Mouse (Mus musculus) CH12F3 (cell line): ENCODE data around the gene Otx2.
"Not testable (repeated sequence)": the region's sequence is repeated elsewhere in the genome, so short reads cannot be mapped to it uniquely, and the experiment has no call there.

ENCODE experiments used
- in situ Hi-C: fragments of 300-500 bp; cut with MboI; formaldehyde crosslinking; loops from 2 replicates; pipeline ENCODE4 v1.14.3; 2020; ENCODE audit warnings: low sequenced_read_pairs

Gene Otx2

DNA sequence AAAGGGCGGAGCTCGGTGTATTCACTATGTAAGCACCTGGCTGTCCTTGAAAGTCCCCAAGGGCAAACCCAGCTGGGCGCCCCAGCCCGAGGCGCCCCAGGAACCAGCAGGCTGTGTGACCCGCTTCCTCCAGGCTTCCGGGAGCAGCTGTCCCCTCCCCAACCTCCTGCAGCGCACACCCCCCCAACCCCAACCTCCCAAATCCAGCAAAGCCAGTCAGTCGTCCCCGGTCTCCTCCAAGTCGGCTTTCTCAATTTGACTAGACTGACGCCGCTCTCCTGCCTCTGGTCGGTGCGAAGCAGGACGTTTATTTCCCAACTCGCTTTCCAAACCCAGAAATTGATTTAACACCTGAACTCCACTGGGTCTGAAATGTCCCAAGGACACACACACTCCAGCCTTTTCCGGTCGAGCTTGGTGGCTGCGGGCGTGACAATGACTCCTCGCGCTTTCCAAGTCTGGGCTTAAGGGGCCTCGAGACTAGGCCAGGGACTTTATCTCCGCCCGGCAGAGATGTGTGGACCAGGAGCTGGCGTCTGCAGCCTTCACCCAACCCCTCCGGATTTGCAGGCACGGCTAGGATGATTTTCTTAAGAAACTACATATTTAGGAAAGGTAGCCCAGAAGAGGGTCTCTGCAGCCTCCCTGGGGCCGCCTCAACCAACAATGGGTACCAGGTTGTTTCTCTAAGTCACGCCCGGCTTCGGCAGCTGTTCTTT, 18.4 kb downstream of the Otx2 start:
- in situ Hi-C loops, result no loop called here

DNA sequence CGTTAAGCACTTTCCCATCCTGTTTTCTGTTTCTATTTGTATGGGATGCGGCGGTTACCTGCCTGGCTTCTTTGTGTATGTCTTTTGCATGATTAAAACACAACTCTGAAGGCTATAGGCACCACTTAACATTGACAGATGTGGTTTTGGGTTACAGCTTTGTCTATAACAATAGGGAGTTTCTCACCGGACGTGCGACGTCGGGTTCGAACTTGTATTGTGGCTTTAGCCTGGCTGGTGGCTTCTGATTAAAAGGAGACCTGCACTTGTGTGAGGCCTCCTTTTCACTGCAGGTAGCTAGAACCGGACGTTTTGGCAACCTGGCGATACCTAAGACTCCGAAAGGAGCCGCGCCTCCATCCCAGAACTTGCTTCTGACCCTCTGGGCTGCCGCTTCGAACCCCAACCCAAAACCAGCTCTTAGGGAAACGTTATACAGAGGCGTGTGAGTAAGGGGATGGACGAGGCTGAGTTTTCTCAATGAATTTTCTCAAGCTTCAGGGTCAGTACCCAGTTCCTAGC, 19.0 kb downstream of the Otx2 start:
- in situ Hi-C loops, result no loop called here

DNA sequence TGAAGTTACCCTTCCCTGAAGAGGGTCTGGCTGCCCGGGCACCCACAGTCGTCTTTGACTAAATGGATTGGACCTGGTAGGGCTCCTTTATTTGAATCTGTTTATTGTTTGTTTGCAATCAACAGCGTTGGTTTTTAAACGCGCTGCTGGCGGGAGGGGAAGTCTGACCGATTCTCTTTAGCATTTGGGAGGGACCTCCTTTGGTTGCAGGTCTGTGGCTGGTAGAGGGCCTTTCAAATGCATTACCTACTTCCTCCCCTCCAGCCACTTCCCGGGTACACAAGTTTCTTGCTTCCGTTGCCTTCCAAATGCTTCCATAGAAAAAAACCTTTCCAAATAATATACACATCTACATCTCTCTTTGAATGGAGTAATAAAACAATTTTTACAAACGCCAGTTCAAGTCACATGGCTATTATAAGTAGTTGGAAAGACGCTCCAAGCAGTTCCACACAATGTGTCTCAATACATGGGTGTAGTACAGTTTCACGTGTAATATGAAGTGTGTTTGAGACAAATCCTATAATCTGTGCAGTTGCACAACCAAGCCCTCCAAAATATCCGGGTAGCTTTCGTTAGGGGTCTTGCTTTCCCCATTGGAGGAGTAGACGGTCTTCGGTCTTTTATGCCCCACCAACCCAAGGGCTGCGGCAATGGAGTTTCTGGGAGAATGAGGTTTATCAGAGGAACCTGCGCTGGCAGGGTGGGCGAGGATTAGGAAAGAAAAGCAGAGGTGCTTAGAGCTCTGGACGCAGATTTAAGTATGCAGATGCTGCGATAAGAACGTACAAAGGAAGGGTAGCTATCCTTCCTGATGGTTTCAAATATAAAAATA, 19.7 kb downstream of the Otx2 start:
- in situ Hi-C loops, result no loop called here

DNA sequence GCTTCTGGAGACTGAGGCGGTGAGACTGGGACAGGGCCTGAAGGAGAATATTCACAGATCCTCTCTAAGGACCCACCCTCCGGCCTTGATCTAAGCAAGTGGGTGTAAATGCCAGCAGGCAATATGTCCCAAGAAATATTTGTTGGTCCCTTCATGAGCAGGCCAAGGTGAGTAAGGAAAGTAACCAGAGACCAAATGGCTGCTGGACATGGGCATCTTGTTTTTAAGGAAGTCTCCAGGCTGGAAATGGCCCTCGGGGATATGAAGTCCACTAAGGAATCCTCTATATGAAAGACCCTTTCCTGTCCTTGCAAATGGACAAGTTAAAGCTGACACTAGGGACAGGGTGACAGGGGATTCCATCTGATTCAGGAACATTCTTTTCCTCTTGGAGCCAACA, 20.5 kb downstream of the Otx2 start:
- in situ Hi-C loops, result no loop called here

GRCm38 (mm10) chr14:48652256-48652655, 21.4 kb downstream of the Otx2 start:
- in situ Hi-C loops, result no loop called here

GRCm38 (mm10) chr14:48651471-48652211, 22.0 kb downstream of the Otx2 start:
- in situ Hi-C loops, result no loop called here

GRCm38 (mm10) chr14:48641462-48642395, 31.9 kb downstream of the Otx2 start:
- in situ Hi-C loops, result no loop called here

- in situ Hi-C loops, result no loop called here
Measured at GRCm38 (mm10) chr14:48633141-48633540, 40.5 kb downstream of the Otx2 start.

GRCm38 (mm10) chr14:48632335-48632734, 41.3 kb downstream of the Otx2 start:
- in situ Hi-C loops, result no loop called here

- in situ Hi-C loops, result no loop called here
Measured at GRCm38 (mm10) chr14:48631486-48631885, 42.1 kb downstream of the Otx2 start.

GRCm38 (mm10) chr14:48629404-48629803, 44.2 kb downstream of the Otx2 start:
- in situ Hi-C loops, result no loop called here

DNA sequence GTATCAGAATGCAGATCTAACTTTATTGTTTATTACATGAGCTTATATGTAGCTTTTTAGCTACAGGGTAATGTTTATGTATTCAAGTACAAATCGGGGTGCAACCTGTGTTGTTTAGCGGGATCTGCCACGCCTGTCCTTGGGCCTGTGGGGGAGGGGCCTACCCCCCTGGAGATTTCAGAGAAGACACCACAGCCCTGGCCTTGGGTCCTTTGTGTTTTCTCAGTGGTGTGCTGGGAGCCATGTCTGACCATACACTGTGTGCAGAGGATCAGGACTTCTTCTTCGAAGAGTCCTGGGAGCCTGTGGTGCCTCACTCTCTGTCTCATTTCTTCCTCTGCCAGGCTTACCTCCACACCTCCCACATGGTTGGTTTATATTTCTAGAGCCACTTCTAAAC, 47.3 kb downstream of the Otx2 start:
- in situ Hi-C loops, result no loop called here

DNA sequence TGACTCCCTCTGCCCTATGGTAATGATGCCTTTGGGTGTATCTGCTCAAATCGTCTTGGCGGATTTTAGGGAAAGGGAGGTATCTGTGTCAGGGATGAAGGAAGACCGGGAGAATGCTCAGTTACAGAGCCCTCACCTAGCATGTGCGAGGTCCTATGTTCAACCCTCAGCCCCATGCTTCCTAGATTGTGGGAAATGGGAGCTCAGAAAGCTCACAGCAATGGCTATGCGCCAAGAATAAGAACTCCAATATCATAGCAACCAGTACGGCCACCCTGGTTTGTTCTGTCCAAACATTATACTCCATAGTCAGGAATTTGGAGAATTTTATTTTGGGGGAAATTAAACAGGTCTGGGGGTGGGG, 48.3 kb downstream of the Otx2 start:
- in situ Hi-C loops, result no loop called here

- in situ Hi-C loops, result no loop called here
Measured at GRCm38 (mm10) chr14:48624596-48625330, 48.9 kb downstream of the Otx2 start.

DNA sequence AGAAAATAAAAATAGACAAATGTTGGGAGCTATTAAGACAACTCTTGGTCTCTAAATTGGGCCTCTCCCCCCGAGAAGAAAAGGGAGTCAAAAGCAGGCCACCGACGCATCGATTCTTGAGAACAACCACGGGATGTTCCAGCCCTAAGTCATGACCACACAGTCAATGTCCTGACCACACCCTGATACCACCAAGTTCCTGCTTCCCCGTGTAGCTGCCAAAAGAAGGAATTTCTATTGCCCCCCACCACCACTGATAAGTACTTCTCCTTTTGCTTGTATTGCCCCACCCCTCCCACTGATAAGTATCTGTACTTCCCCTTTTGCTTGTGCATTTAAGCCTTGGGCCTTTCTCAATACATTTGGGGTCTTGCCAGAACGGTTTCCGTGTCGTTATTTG, 50.9 kb downstream of the Otx2 start:
- in situ Hi-C loops, result not testable (repeated sequence)

DNA sequence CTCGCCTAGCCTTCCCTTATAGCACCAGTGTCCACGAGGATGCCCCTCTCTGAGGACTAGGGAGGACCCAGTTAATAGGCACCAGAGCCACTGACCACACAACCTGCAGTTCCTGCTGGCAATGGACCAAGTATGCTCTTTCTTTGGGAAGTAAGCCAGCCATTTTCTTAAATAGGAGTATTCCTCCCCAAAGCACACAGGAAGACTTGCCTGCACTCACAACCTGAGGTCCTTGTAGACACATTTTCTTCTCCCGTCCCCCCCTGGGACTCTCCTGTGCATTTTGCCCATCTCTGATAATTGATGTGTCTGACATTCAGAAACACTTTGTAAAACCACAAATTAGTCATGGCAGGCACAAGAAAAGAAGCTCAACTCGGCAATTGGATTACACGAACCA, 57.3 kb downstream of the Otx2 start:
- in situ Hi-C loops, result no loop called here

GRCm38 (mm10) chr14:48608641-48609310, 64.8 kb downstream of the Otx2 start:
- in situ Hi-C loops, result no loop called here
